Mouse (Mus musculus) MEL (cell line): ENCODE measurements around the gene Tex26. TPM values are rescaled to one million over a fixed set of nuclear protein-coding genes. Genes with fewer than 3 reads are reported as not detected.
A peak's percentile ranks its signal among the peaks of the same experiment; 100 is the strongest.

ENCODE experiments used
- DNase-seq: peaks from one replicate; pipeline ENCODE4 v3.0.0; 2011; ENCODE audit warnings: low read depth, low spot score
- H3K27ac ChIP-seq: 2 replicates; pipeline ENCODE4 v1.5.1; 2012; ENCODE audit warnings: low read depth, mild to moderate bottlenecking, control low read depth, low read length, moderate library complexity; ENCODE audit not compliant: control insufficient read depth
- H3K27me3 ChIP-seq, 2 experiments: fragments of 150-350 bp in 1 of 2; sonication (generic) in 1 of 2; 2 replicates each; pipeline ENCODE4 v1.6.1; 2012; ENCODE audit warnings: low read length in 2 of 2, mild to moderate bottlenecking in 2 of 2, improper control_type of control experiment in 1 of 2, moderate library complexity in 1 of 2; ENCODE audit not compliant: insufficient read depth in 2 of 2, control insufficient read depth in 1 of 2
- H3K36me3 ChIP-seq, 2 experiments: 2 replicates each; pipeline ENCODE4 v1.6.1; 2012 to 2014; ENCODE audit warnings: low read length in 2 of 2, improper control_type of control experiment in 1 of 2, inconsistent platforms in 1 of 2, mild to moderate bottlenecking in 1 of 2; ENCODE audit not compliant: insufficient read depth in 2 of 2, control insufficient read depth in 1 of 2
- H3K4me1 ChIP-seq, 2 experiments: fragments of 150-350 bp in 1 of 2; sonication (generic) in 1 of 2; 2 replicates each; pipeline ENCODE4 v1.6.1; 2012; ENCODE audit warnings: low read length in 2 of 2, improper control_type of control experiment in 1 of 2, mild to moderate bottlenecking in 1 of 2; ENCODE audit not compliant: insufficient read depth in 2 of 2, control insufficient read depth in 1 of 2
- H3K4me3 ChIP-seq, 2 experiments: fragments of 150-350 bp in 1 of 2; sonication (generic) in 1 of 2; 2 replicates each; pipeline ENCODE4 v1.5.1; 2012; ENCODE audit warnings: low read depth in 2 of 2, low read length in 2 of 2, mild to moderate bottlenecking in 2 of 2, moderate library complexity in 2 of 2, control low read depth in 1 of 2, improper control_type of control experiment in 1 of 2; ENCODE audit not compliant: control insufficient read depth in 1 of 2, insufficient read depth in 1 of 2
- H3K79me2 ChIP-seq: 2 replicates; pipeline ENCODE4 v1.6.1; 2012; ENCODE audit warnings: mild to moderate bottlenecking, low read length, moderate library complexity; ENCODE audit not compliant: control insufficient read depth, poor library complexity, insufficient read depth
- H3K9ac ChIP-seq: 2 replicates; pipeline ENCODE4 v1.6.1; 2012; ENCODE audit warnings: low read depth, mild to moderate bottlenecking, control low read depth, low read length, moderate library complexity; ENCODE audit not compliant: control insufficient read depth, poor library complexity, severe bottlenecking
- H3K9me3 ChIP-seq: fragments of 150-350 bp; sonication (generic); replicated peaks from 2 replicates; pipeline ENCODE4 v1.6.1; 2012; ENCODE audit warnings: mild to moderate bottlenecking, low read length, improper control_type of control experiment, moderate library complexity; ENCODE audit not compliant: insufficient read depth
- BHLHE40 ChIP-seq: IDR thresholded peaks from 2 replicates; pipeline ENCODE4 v1.6.1; 2012; ENCODE audit warnings: low read depth, mild to moderate bottlenecking, inconsistent platforms, low read length, improper control_type of control experiment, borderline replicate concordance
- CHD2 ChIP-seq: IDR thresholded peaks from 2 replicates; pipeline ENCODE4 v1.6.1; 2011; ENCODE audit warnings: low read length, improper control_type of control experiment
- CTCF ChIP-seq, 3 experiments: IDR thresholded peaks in 2 of 3; conservative IDR thresholded peaks in 1 of 3; 2 replicates each; pipeline ENCODE4 v1.5.1; 2011 to 2012; ENCODE audit warnings: low read length in 3 of 3, low read depth in 2 of 3, mild to moderate bottlenecking in 2 of 3, improper control_type of control experiment in 1 of 3, inconsistent platforms in 1 of 3, mixed read lengths in 1 of 3, moderate library complexity in 1 of 3; ENCODE audit not compliant: control insufficient read depth in 1 of 3, insufficient read depth in 1 of 3, poor library complexity in 1 of 3, severe bottlenecking in 1 of 3
- ELF1 ChIP-seq: IDR thresholded peaks from 2 replicates; pipeline ENCODE4 v1.6.1; 2014; ENCODE audit warnings: low read depth, mild to moderate bottlenecking, inconsistent platforms, low read length, improper control_type of control experiment, moderate library complexity
- EP300 ChIP-seq, 2 experiments: IDR thresholded peaks; 2 replicates each; pipeline ENCODE4 v1.6.1; 2011; ENCODE audit warnings: improper control_type of control experiment in 2 of 2, low read length in 2 of 2, low read depth in 1 of 2, mild to moderate bottlenecking in 1 of 2
- ETS1 ChIP-seq: IDR thresholded peaks from 2 replicates; pipeline ENCODE4 v1.6.1; 2012; ENCODE audit warnings: low read depth, mild to moderate bottlenecking, inconsistent platforms, low read length, improper control_type of control experiment, moderate library complexity
- GATA1 ChIP-seq: IDR thresholded peaks from 2 replicates; pipeline ENCODE4 v1.6.1; 2011; ENCODE audit warnings: low read depth, low read length, improper control_type of control experiment
- HCFC1 ChIP-seq: IDR thresholded peaks from 2 replicates; pipeline ENCODE4 v1.6.1; 2012; ENCODE audit warnings: low read depth, mild to moderate bottlenecking, inconsistent platforms, low read length, improper control_type of control experiment, moderate library complexity
- JUND ChIP-seq: IDR thresholded peaks from 2 replicates; pipeline ENCODE4 v1.6.1; 2011; ENCODE audit warnings: low read depth, mild to moderate bottlenecking, improper control_type of control experiment, low read length
- KAT2A ChIP-seq: conservative IDR thresholded peaks from 2 replicates; pipeline ENCODE4 v1.6.1; 2012; ENCODE audit warnings: low read depth, low read length, improper control_type of control experiment, inconsistent platforms
- MAZ ChIP-seq: IDR thresholded peaks from 2 replicates; pipeline ENCODE4 v1.6.1; 2012; ENCODE audit warnings: low read depth, mild to moderate bottlenecking, inconsistent platforms, low read length, improper control_type of control experiment
- MEF2A ChIP-seq: IDR thresholded peaks from 2 replicates; pipeline ENCODE4 v1.6.1; 2014; ENCODE audit warnings: low read depth, mild to moderate bottlenecking, inconsistent platforms, low read length, improper control_type of control experiment; ENCODE audit not compliant: poor library complexity, insufficient replicate concordance, severe bottlenecking; ENCODE audit errors: extremely low read depth
- MXI1 ChIP-seq: IDR thresholded peaks from 2 replicates; pipeline ENCODE4 v1.6.1; 2011; ENCODE audit warnings: mild to moderate bottlenecking, low read depth, low read length, improper control_type of control experiment
- MYC ChIP-seq: IDR thresholded peaks from 2 replicates; pipeline ENCODE4 v1.6.1; 2011; ENCODE audit warnings: low read depth, mild to moderate bottlenecking, low read length, improper control_type of control experiment, moderate library complexity
- POLR2AphosphoS2 ChIP-seq: IDR thresholded peaks from 2 replicates; pipeline ENCODE4 v1.6.1; 2011; ENCODE audit warnings: low read length, improper control_type of control experiment
- RAD21 ChIP-seq: IDR thresholded peaks from 2 replicates; pipeline ENCODE4 v1.6.1; 2011; ENCODE audit warnings: mild to moderate bottlenecking, low read depth, low read length, improper control_type of control experiment
- RCOR1 ChIP-seq: IDR thresholded peaks from 2 replicates; pipeline ENCODE4 v1.6.1; 2012; ENCODE audit warnings: low read depth, mild to moderate bottlenecking, inconsistent platforms, low read length, improper control_type of control experiment
- SIN3A ChIP-seq: IDR thresholded peaks from 2 replicates; pipeline ENCODE4 v1.6.1; 2012; ENCODE audit warnings: low read length, improper control_type of control experiment, inconsistent platforms
- TAL1 ChIP-seq: IDR thresholded peaks from 2 replicates; pipeline ENCODE4 v1.6.1; 2012; ENCODE audit warnings: mild to moderate bottlenecking, inconsistent platforms, low read length, moderate library complexity, mixed read lengths
- TBP ChIP-seq: IDR thresholded peaks from 2 replicates; pipeline ENCODE4 v1.8.0; 2011; ENCODE audit warnings: low read depth, low read length, improper control_type of control experiment
- TCF12 ChIP-seq: IDR thresholded peaks from 2 replicates; pipeline ENCODE4 v1.6.1; 2014; ENCODE audit warnings: low read depth, mild to moderate bottlenecking, inconsistent platforms, low read length, improper control_type of control experiment, moderate library complexity
- ZKSCAN1 ChIP-seq: IDR thresholded peaks from 2 replicates; pipeline ENCODE4 v1.6.1; 2012; ENCODE audit warnings: low read depth, mild to moderate bottlenecking, inconsistent platforms, low read length, improper control_type of control experiment, moderate library complexity
- ZNF384 ChIP-seq: IDR thresholded peaks from 2 replicates; pipeline ENCODE4 v1.6.1; 2012; ENCODE audit warnings: low read depth, mild to moderate bottlenecking, inconsistent platforms, low read length, improper control_type of control experiment
- polyA plus RNA-seq, 2 experiments: library from polyadenylated mRNA; stranded (reverse) in 1 of 2; unstranded in 1 of 2; fragments of >175 nt in 1 of 2; fragments of >200 nt in 1 of 2; gene quantifications; 2 replicates each; pipeline versions ENCODE4 v1.2.1 to v1.2.4; 2012; ENCODE audit warnings: low replicate concordance in 2 of 2, low read depth in 1 of 2; ENCODE audit not compliant: insufficient read length in 2 of 2, insufficient read depth in 1 of 2, missing spikeins in 1 of 2
- total RNA-seq: library from RNA; depleted of rRNA; stranded (reverse); fragments of 300-350 nt; gene quantifications from 2 replicates; pipeline ENCODE4 v1.2.3, GENCODE M21; 2012

Gene Tex26
- total and polyA plus RNA-seq, 3 experiments = not detected

GRCm38 (mm10) chr5:149436541-149436940 lies 2.9 kb upstream of the Tex26 start:
- Histone ChIP-seq H3K9ac (peak overlapping the region; percentile 18; the same call in 1 of the 2 replicates), H3K79me2 (no peaks in the 10 kb centered on the region)
- TF ChIP-seq MEF2A (0 out of 2 replicates have a peak, but pooled peaks have one; percentile 29), MAZ (no peak; the same call in 1 of the 2 replicates), BHLHE40 (no peak), EP300 (IDR thresholded peaks at IDR 0.05; ENCODE audit: low read depth in 1 of 2, low read length in 2 of 2) (peak; percentile 88 to 95), CTCF (IDR thresholded peaks at IDR 0.05 in 2 of 3, conservative IDR thresholded peaks at IDR 0.05 in 1 of 3; ENCODE audit: control insufficient read depth in 1 of 3, insufficient read depth in 1 of 3, low read depth in 2 of 3, low read length in 3 of 3, poor library complexity in 1 of 3, severe bottlenecking in 1 of 3) (no peak), TBP (0 out of 2 replicates have a peak, but pooled peaks have one; percentile 21), POLR2AphosphoS2 (no peak), RAD21 (no peak), ELF1 (0 out of 2 replicates have a peak, but pooled peaks have one; percentile 38), GATA1 (peak; percentile 96), JUND (no peak), TAL1 (peak; percentile 34; the same call in 1 of the 2 replicates), ZNF384 (peak; percentile 65), HCFC1 (peak; percentile 30; the same call in 1 of the 2 replicates), ETS1 (peak; percentile 87), RCOR1 (peak; percentile 74), ZKSCAN1 (no peak), TCF12 (peak; percentile 91), KAT2A (no peak), CHD2 (no peak), SIN3A (peak; percentile 79; the same call in 1 of the 2 replicates), MYC (0 out of 2 replicates have a peak, but pooled peaks have one; percentile 69), MXI1 (peak; percentile 41)
- TF ChIP-seq, all 39 proteins: peak for 14
- Histone ChIP-seq H3K27me3 (no peaks in the 10 kb centered on the region), H3K36me3 (peaks cover 0 to 17% of the 10 kb centered on the region in 2 experiments; a peak in 2 of 4 replicates), H3K4me3 (0 out of 4 replicates have a peak overlapping the region, but pooled peaks of 1 of the 2 experiments have one; percentile 2), H3K9me3 (no peaks in the 10 kb centered on the region), H3K4me1 (peaks cover 13 to 24% of the 10 kb centered on the region in 2 experiments), H3K27ac (peak overlapping the region; percentile 53)
- peak; percentile 66 for DNase-seq
